Mouse (Mus musculus): Measurements from ENCODE around the gene Cd300c2.

DNA sequence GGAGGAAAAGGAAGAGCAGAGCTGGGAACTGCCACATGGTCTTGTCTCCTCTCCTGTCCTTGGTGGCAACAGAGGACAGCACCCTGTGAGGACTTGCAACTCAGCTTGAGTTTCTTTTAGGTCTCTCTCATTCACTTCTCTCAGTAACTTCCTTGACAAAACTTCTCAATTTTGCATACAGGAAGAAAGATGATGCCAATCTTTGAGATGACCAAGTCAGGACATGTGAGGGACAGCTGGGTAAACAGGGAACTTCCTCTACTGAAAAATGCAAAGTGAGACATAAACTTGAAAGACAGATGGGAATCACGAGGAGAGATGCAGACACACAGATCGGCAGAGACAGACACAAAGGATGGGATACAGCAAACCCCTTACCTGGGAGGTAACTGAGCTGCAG lies 46.6 kb upstream of the Cd300c2 start, which contains the start of gene Cd300ld3:
- TF ChIP-seq SMC3 (IDR thresholded peaks at IDR 0.05; ENCODE audit: low read depth, low read length): no peak
- no peak for TF ChIP-seq MAFK (IDR thresholded peaks at IDR 0.05; ENCODE audit: insufficient replicate concordance, low read length)
- TF ChIP-seq E2F4 (IDR thresholded peaks at IDR 0.05; ENCODE audit: insufficient replicate concordance, low read depth, low read length): no peak
- TF ChIP-seq CTCF (conservative IDR thresholded peaks at IDR 0.05 in 1 of 2, IDR thresholded peaks at IDR 0.05 in 1 of 2; ENCODE audit: low read depth in 2 of 2, low read length in 2 of 2): no peak
- TF ChIP-seq PAX5 (IDR thresholded peaks at IDR 0.05; ENCODE audit: low read length): no peak

Measured in CH12.LX (cell line).